Mouse (Mus musculus): ENCODE results near the gene Foxo1. TPM values are rescaled to one million over a fixed set of nuclear protein-coding genes. Genes with fewer than 3 reads are reported as not detected.

Foxo1 gene
- polyA plus RNA-seq, 1 experiment from 2014 or later, result 3.4 TPM

DNA sequence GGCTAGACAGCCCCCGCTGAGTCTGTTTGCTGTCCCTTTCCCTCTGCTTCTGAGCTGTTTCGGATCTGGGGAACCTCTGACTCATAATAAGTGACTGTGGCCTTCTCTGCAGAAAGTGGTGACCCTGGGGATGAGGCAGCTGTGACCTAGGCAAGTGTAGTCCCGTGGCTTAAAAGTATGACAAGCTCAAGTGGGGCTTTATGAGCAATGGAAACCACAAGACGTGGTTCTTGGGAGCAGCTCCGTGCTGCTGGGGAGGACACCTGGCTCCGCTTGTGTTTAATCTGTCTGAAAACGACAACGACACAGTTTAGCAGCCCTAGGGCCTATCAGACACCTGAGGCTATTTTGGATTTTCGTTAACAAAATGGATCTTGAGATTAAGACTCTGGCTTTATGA, 101.1 kb downstream of the Foxo1 start:
- H3K27me3 ChIP-seq (ENCODE audit: control insufficient read depth, insufficient read depth, low read length), result no peaks in the 10 kb centered on the region
- no peak overlapping the region for H3K9ac ChIP-seq (ENCODE audit: low read length)
- no peak overlapping the region for H3K4me3 ChIP-seq (ENCODE audit: low read depth, low read length)
- H3K27ac ChIP-seq (replicated peaks), result no peak overlapping the region
- DNase-seq (ENCODE audit: low spot score) (no peak), ATAC-seq (ENCODE audit: low FRiP score, low TSS enrichment) (no peak)
- 81% methylated on average over 9 of the region's 9 CpGs for WGBS
- H3K4me1 ChIP-seq (replicated peaks; ENCODE audit: control insufficient read depth, insufficient read depth), result no peaks in the 10 kb centered on the region
- no peaks in the 10 kb centered on the region for H3K9me3 ChIP-seq (ENCODE audit: control insufficient read depth, low read length)
- TF ChIP-seq EP300 (optimal IDR thresholded peaks at IDR 0.05), result no peak
- TF ChIP-seq CTCF (IDR thresholded peaks at IDR 0.05; ENCODE audit: low read depth), result no peak
- H3K4me2 ChIP-seq (replicated peaks; ENCODE audit: low read depth), result no peak overlapping the region
- H3K36me3 ChIP-seq (ENCODE audit: control insufficient read depth, insufficient read depth, low read length), result no peaks in the 10 kb centered on the region

DNA sequence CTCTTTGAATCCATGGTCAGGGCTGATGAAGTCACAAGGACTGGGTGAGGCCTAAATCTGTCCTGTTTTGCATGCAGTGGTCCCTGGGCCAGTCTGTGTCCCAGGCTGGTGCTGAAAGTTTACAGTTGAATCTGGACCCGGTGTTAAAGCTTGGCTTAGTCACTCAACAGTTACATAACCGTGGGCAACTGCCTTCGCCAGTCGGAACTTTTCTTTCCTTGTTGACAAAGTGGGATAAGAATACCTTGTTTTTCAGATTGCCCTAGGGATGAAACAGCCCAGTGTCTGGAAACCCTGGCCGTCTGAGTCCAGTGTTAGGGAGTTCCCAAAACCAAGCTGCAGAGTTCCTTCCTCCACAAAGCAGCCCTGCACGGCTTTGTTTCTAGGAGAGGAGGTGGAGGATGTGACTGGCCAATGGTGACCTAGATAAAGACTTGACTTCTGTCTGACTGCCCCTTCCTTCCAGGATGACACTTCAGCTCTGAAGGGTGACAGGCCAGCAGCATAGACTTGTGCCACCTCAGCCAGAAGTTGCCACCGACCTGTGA, 101.8 kb downstream of the Foxo1 start:
- Histone ChIP-seq H3K36me3 (ENCODE audit: control insufficient read depth, insufficient read depth, low read length) (no peaks in the 10 kb centered on the region), H3K4me3 (ENCODE audit: low read depth, low read length) (no peak overlapping the region), H3K4me2 (replicated peaks; ENCODE audit: low read depth) (no peak overlapping the region), H3K9me3 (ENCODE audit: control insufficient read depth, low read length) (no peaks in the 10 kb centered on the region), H3K9ac (ENCODE audit: low read length) (no peak overlapping the region), H3K27me3 (ENCODE audit: control insufficient read depth, insufficient read depth, low read length) (no peaks in the 10 kb centered on the region), H3K27ac (replicated peaks) (no peak overlapping the region), H3K4me1 (replicated peaks; ENCODE audit: control insufficient read depth, insufficient read depth) (no peaks in the 10 kb centered on the region)
- ATAC-seq (ENCODE audit: low FRiP score, low TSS enrichment), result no peak
- WGBS, result 64% methylated on average over 7 of the region's 7 CpGs
- TF ChIP-seq CTCF (IDR thresholded peaks at IDR 0.05; ENCODE audit: low read depth) (no peak), EP300 (optimal IDR thresholded peaks at IDR 0.05) (no peak)
- no peak for DNase-seq (ENCODE audit: low spot score)

DNA sequence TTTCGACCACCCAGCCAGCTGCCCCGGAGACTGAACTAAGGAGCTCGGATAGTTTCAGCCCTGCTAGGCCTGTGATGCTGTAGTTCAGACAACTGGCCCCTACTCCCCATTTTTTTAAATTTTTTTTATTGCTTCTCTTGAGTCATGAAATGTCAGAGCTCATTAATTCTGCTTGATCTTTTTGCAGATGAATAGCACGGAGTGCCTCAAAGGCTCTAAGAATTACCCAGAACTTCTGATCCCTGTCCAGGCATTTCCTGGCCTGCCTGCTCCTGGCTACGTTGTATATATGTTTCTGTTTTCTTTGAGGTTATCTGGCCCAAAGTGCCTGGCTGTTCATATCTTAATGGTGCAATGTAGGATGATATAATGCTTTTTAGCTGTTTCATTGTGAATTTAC, 108.8 kb downstream of the Foxo1 start:
- ATAC-seq (ENCODE audit: low FRiP score, low TSS enrichment) (no peak; the same call in 1 of the 2 replicates), DNase-seq (ENCODE audit: low spot score) (no peak)
- Histone ChIP-seq H3K36me3 (ENCODE audit: control insufficient read depth, insufficient read depth, low read length) (no peaks in the 10 kb centered on the region), H3K4me1 (replicated peaks; ENCODE audit: control insufficient read depth, insufficient read depth) (no peaks in the 10 kb centered on the region), H3K27me3 (ENCODE audit: control insufficient read depth, insufficient read depth, low read length) (no peaks in the 10 kb centered on the region), H3K4me3 (ENCODE audit: low read depth, low read length) (no peak overlapping the region), H3K4me2 (replicated peaks; ENCODE audit: low read depth) (no peak overlapping the region), H3K27ac (replicated peaks) (no peak overlapping the region), H3K9me3 (ENCODE audit: control insufficient read depth, low read length) (no peaks in the 10 kb centered on the region), H3K9ac (ENCODE audit: low read length) (no peak overlapping the region)
- WGBS, result 54% methylated on average over 5 of the region's 5 CpGs
- TF ChIP-seq CTCF (IDR thresholded peaks at IDR 0.05; ENCODE audit: low read depth), result no peak
- TF ChIP-seq EP300 (optimal IDR thresholded peaks at IDR 0.05), result no peak

DNA sequence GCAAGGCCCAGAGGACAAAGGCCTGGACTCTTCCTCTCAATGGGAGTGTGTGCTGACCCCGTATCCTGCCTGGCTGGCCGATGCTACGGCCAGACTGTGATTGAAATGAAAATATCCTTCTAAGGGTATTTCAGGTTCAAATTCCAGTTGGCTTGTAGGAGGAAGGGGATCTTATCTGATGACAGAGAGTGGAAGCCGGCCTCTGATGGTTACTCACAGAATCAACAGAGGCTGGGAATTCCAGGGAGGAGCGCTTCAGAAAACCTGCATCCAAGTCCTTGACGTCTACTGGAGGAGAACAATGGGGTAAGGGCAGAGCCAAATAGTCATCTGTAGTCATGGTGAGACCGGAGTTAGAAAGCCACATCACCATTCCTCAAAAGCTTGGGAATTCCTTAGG, 115.2 kb downstream of the Foxo1 start:
- Histone ChIP-seq H3K9me3 (ENCODE audit: control insufficient read depth, low read length) (no peaks in the 10 kb centered on the region), H3K4me3 (ENCODE audit: low read depth, low read length) (no peak overlapping the region), H3K27ac (replicated peaks) (no peak overlapping the region), H3K4me1 (replicated peaks; ENCODE audit: control insufficient read depth, insufficient read depth) (no peaks in the 10 kb centered on the region), H3K9ac (ENCODE audit: low read length) (no peak overlapping the region), H3K36me3 (ENCODE audit: control insufficient read depth, insufficient read depth, low read length) (no peaks in the 10 kb centered on the region), H3K4me2 (replicated peaks; ENCODE audit: low read depth) (no peak overlapping the region), H3K27me3 (ENCODE audit: control insufficient read depth, insufficient read depth, low read length) (no peaks in the 10 kb centered on the region)
- ATAC-seq (ENCODE audit: low FRiP score, low TSS enrichment) (0 out of 2 replicates have a peak, but pooled peaks have one; percentile 47), DNase-seq (ENCODE audit: low spot score) (no peak)
- 73% methylated on average over 7 of the region's 7 CpGs for WGBS
- no peak for TF ChIP-seq CTCF (IDR thresholded peaks at IDR 0.05; ENCODE audit: low read depth)
- no peak for TF ChIP-seq EP300 (optimal IDR thresholded peaks at IDR 0.05)

DNA sequence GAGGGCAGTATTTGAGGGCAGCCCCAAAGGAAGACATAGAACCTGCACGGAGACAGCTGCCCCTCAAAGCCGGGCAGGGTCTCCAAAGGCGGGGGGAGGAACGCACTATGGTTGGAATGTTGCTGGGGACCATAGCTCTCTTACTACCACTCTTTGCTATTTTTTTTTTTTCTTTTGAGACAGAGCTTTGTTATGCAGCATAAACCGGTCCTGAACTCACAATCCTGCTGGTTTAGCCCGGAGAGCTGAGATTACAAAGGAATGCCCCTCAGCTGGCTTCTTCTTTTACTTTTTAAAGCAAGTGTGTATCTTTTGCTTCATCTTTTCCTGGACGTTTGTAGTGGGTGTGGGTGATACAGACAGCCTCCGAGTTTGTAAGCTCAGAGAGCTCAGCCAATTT, 118.2 kb downstream of the Foxo1 start:
- ATAC-seq (ENCODE audit: low FRiP score, low TSS enrichment), result no peak
- Histone ChIP-seq H3K4me3 (ENCODE audit: low read depth, low read length) (no peak overlapping the region), H3K36me3 (ENCODE audit: control insufficient read depth, insufficient read depth, low read length) (no peaks in the 10 kb centered on the region), H3K9ac (ENCODE audit: low read length) (no peak overlapping the region), H3K27ac (replicated peaks) (no peak overlapping the region), H3K9me3 (ENCODE audit: control insufficient read depth, low read length) (no peaks in the 10 kb centered on the region), H3K27me3 (ENCODE audit: control insufficient read depth, insufficient read depth, low read length) (no peaks in the 10 kb centered on the region), H3K4me1 (replicated peaks; ENCODE audit: control insufficient read depth, insufficient read depth) (no peaks in the 10 kb centered on the region), H3K4me2 (replicated peaks; ENCODE audit: low read depth) (no peak overlapping the region)
- TF ChIP-seq CTCF (IDR thresholded peaks at IDR 0.05; ENCODE audit: low read depth) (no peak), EP300 (optimal IDR thresholded peaks at IDR 0.05) (no peak)
- no peak for DNase-seq (ENCODE audit: low spot score)
- WGBS, result 46% methylated on average over 8 of the region's 8 CpGs

DNA sequence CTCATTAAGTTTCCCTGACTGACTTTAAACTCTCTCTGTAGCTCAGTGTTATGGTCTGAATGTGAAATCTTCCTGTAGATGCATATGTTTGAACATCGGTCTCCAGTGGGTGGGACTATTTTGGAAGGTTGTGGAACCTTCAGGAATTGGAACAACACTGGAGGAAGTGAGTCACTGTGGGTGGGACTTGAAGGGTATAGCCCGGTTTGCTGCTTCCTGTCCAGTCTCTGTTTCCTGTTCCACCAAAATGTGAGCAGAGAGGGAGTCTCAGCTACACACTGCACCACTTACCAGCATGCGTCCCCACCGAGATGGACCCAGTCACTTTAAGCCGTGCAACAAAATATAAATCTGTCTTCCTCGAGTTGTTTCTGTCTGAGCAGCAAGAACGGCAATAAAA, 122.2 kb downstream of the Foxo1 start:
- WGBS, result 84% methylated on average over 7 of the region's 7 CpGs
- DNase-seq (ENCODE audit: low spot score) (no peak), ATAC-seq (ENCODE audit: low FRiP score, low TSS enrichment) (no peak)
- H3K9me3 ChIP-seq (ENCODE audit: control insufficient read depth, low read length), result no peaks in the 10 kb centered on the region
- H3K36me3 ChIP-seq (ENCODE audit: control insufficient read depth, insufficient read depth, low read length), result no peaks in the 10 kb centered on the region
- no peaks in the 10 kb centered on the region for H3K27me3 ChIP-seq (ENCODE audit: control insufficient read depth, insufficient read depth, low read length)
- H3K4me1 ChIP-seq (replicated peaks; ENCODE audit: control insufficient read depth, insufficient read depth), result no peaks in the 10 kb centered on the region
- TF ChIP-seq EP300 (optimal IDR thresholded peaks at IDR 0.05) (no peak), CTCF (IDR thresholded peaks at IDR 0.05; ENCODE audit: low read depth) (no peak)
- no peak overlapping the region for H3K27ac ChIP-seq (replicated peaks)
- H3K4me3 ChIP-seq (ENCODE audit: low read depth, low read length), result no peak overlapping the region
- H3K4me2 ChIP-seq (replicated peaks; ENCODE audit: low read depth), result no peak overlapping the region
- no peak overlapping the region for H3K9ac ChIP-seq (ENCODE audit: low read length)
